Mouse (Mus musculus): ENCODE measurements at regions not wholly inside any gene's neighbourhood (a gene's known extent, or its start where the extent isn't known, plus 50 kb on each side); places are given as distances from the start of the nearest gene placed in this dataset.

GRCm38 (mm10) chr11:90981626-90982025, 293.5 kb upstream of the Tom1l1 start:
- no peak for TF ChIP-seq CTCF (IDR thresholded peaks at IDR 0.05)
- no peak for DNase-seq
- Histone ChIP-seq H3K27ac (no peak overlapping the region), H3K4me3 (no peak overlapping the region)
- intact Hi-C loops (cut with DNase I), result no loop called here

- Histone ChIP-seq H3K27ac (no peak overlapping the region), H3K4me3 (no peak overlapping the region)
- no peak for TF ChIP-seq CTCF (IDR thresholded peaks at IDR 0.05)
- DNase-seq, result no peak
- intact Hi-C loops (cut with DNase I), result no loop called here
Measured at GRCm38 (mm10) chr11:90978234-90978633, 290.1 kb upstream of the Tom1l1 start.

GRCm38 (mm10) chr11:90941076-90941475, 252.9 kb upstream of the Tom1l1 start:
- no peak overlapping the region for H3K4me3 ChIP-seq
- no peak overlapping the region for H3K27ac ChIP-seq
- no peak for TF ChIP-seq CTCF (IDR thresholded peaks at IDR 0.05)
- no peak for DNase-seq
- intact Hi-C loops (cut with DNase I), result no loop called here

- Histone ChIP-seq H3K27ac (no peak overlapping the region), H3K4me3 (no peak overlapping the region)
- TF ChIP-seq CTCF (IDR thresholded peaks at IDR 0.05), result no peak
- intact Hi-C loops (cut with DNase I), result no loop called here
- DNase-seq, result no peak
Measured at GRCm38 (mm10) chr11:90925738-90926137, 237.6 kb upstream of the Tom1l1 start.

- no peak for DNase-seq
- intact Hi-C loops (cut with DNase I), result no loop called here
- TF ChIP-seq CTCF (IDR thresholded peaks at IDR 0.05), result no peak
- Histone ChIP-seq H3K4me3 (no peak overlapping the region), H3K27ac (no peak overlapping the region)
Measured at GRCm38 (mm10) chr11:90917782-90918181, 229.6 kb upstream of the Tom1l1 start.

GRCm38 (mm10) chr11:90894236-90894635, 206.1 kb upstream of the Tom1l1 start:
- no peak for DNase-seq
- intact Hi-C loops (cut with DNase I), result no loop called here
- TF ChIP-seq CTCF (IDR thresholded peaks at IDR 0.05), result no peak
- H3K27ac ChIP-seq, result no peak overlapping the region
- no peak overlapping the region for H3K4me3 ChIP-seq

GRCm38 (mm10) chr11:90873122-90873521, 185.0 kb upstream of the Tom1l1 start:
- intact Hi-C loops (cut with DNase I), result no loop called here
- no peak for TF ChIP-seq CTCF (IDR thresholded peaks at IDR 0.05)
- no peak overlapping the region for H3K4me3 ChIP-seq
- H3K27ac ChIP-seq, result no peak overlapping the region
- no peak for DNase-seq

GRCm38 (mm10) chr11:90871686-90872085, 183.5 kb upstream of the Tom1l1 start:
- Histone ChIP-seq H3K4me3 (no peak overlapping the region), H3K27ac (no peak overlapping the region)
- TF ChIP-seq CTCF (IDR thresholded peaks at IDR 0.05), result no peak
- intact Hi-C loops (cut with DNase I), result no loop called here
- no peak for DNase-seq

- no peak overlapping the region for H3K4me3 ChIP-seq
- intact Hi-C loops (cut with DNase I), result no loop called here
- TF ChIP-seq CTCF (IDR thresholded peaks at IDR 0.05), result no peak
- H3K27ac ChIP-seq, result no peak overlapping the region
- DNase-seq, result no peak
Measured at GRCm38 (mm10) chr11:90863981-90864760, 176.0 kb upstream of the Tom1l1 start.

- no peak overlapping the region for H3K4me3 ChIP-seq
- no peak overlapping the region for H3K27ac ChIP-seq
- DNase-seq, result no peak
- TF ChIP-seq CTCF (IDR thresholded peaks at IDR 0.05), result no peak
- intact Hi-C loops (cut with DNase I), result no loop called here
Measured at GRCm38 (mm10) chr11:90855731-90856130, 167.6 kb upstream of the Tom1l1 start.

- no peak for TF ChIP-seq CTCF (IDR thresholded peaks at IDR 0.05)
- H3K4me3 ChIP-seq, result no peak overlapping the region
- intact Hi-C loops (cut with DNase I), result no loop called here
- DNase-seq, result no peak
- H3K27ac ChIP-seq, result no peak overlapping the region
Measured at GRCm38 (mm10) chr11:90855324-90855723, 167.2 kb upstream of the Tom1l1 start.

GRCm38 (mm10) chr11:90851221-90851620, 163.1 kb upstream of the Tom1l1 start:
- TF ChIP-seq CTCF (IDR thresholded peaks at IDR 0.05), result no peak
- no peak overlapping the region for H3K4me3 ChIP-seq
- no peak for DNase-seq
- H3K27ac ChIP-seq, result no peak overlapping the region
- intact Hi-C loops (cut with DNase I), result no loop called here

GRCm38 (mm10) chr11:90844925-90845319, 156.8 kb upstream of the Tom1l1 start:
- intact Hi-C loops (cut with DNase I), result no loop called here
- no peak for TF ChIP-seq CTCF (IDR thresholded peaks at IDR 0.05)
- no peak for DNase-seq
- no peak overlapping the region for H3K27ac ChIP-seq
- H3K4me3 ChIP-seq, result no peak overlapping the region

GRCm38 (mm10) chr11:90844266-90844924, 156.2 kb upstream of the Tom1l1 start:
- Histone ChIP-seq H3K4me3 (no peak overlapping the region), H3K27ac (no peak overlapping the region)
- intact Hi-C loops (cut with DNase I), result no loop called here
- DNase-seq, result no peak
- TF ChIP-seq CTCF (IDR thresholded peaks at IDR 0.05), result no peak

Measured in gastrocnemius, adult 2 months (tissue).